In genomic region chr11:60931869-60932481, GRCm38 (mm10) we compare ENCODE assay signal across 8 mouse cellular contexts. TPM values are rescaled to one million over a fixed set of nuclear protein-coding genes. Genes with fewer than 3 reads are reported as not detected.
DNase-seq lines count a peak whose midpoint lies in the region; ATAC-seq and TF ChIP-seq lines count a peak whose summit lies in the region.

Gene Map2k3, plus strand, starts transcription at chr11:60932033.

- H3K36me3 ChIP-seq in hindbrain, embryonic 10.5 days, result peaks cover 16% of the 10 kb centered on the region; the same call in 1 of the 2 replicates
- H3K36me3 ChIP-seq in lung, postnatal 0 days (ENCODE audit: insufficient read depth, low read length), result no peaks in the 10 kb centered on the region

- peak within 1 kb of the TSS; percentile 77 for H3K9ac ChIP-seq in lung, postnatal 0 days (replicated peaks; ENCODE audit: low read depth)

- peaks cover 13% of the 10 kb centered on the region; the same call in 1 of the 2 replicates for H3K27me3 ChIP-seq in hindbrain, embryonic 10.5 days (ENCODE audit: insufficient read depth, poor library complexity, severe bottlenecking)
- no peaks in the 10 kb centered on the region for H3K27me3 ChIP-seq in lung, postnatal 0 days (replicated peaks; ENCODE audit: insufficient read depth, low read length)

- peak within 1 kb of the TSS; percentile 91 for H3K27ac ChIP-seq in hindbrain, embryonic 10.5 days
- H3K27ac ChIP-seq in lung, postnatal 0 days (ENCODE audit: low read length), result peak within 1 kb of the TSS; percentile 96

- H3K4me3 ChIP-seq in hindbrain, embryonic 10.5 days, result peak within 1 kb of the TSS; percentile 83
- H3K4me3 ChIP-seq in lung, postnatal 0 days (ENCODE audit: low read depth, low read length), result peak within 1 kb of the TSS; percentile 81

- peak within 1 kb of the TSS; percentile 78 for H3K4me2 ChIP-seq in lung, postnatal 0 days (replicated peaks; ENCODE audit: low read depth, low read length)

- no peak for TF ChIP-seq EP300 in lung, postnatal 0 days (IDR thresholded peaks at IDR 0.05)

- peaks cover 67% of the 10 kb centered on the region for H3K4me1 ChIP-seq in hindbrain, embryonic 10.5 days (replicated peaks)
- H3K4me1 ChIP-seq in lung, postnatal 0 days (ENCODE audit: insufficient read depth, low read depth, low read length), result peaks cover 44% of the 10 kb centered on the region

- no peaks in the 10 kb centered on the region for H3K9me3 ChIP-seq in hindbrain, embryonic 10.5 days
- no peaks in the 10 kb centered on the region for H3K9me3 ChIP-seq in lung, postnatal 0 days (ENCODE audit: low read length)

- peak; percentile 88 for ATAC-seq in frontal cortex, adult (ENCODE audit: low TSS enrichment)
- peak; percentile 91 for ATAC-seq in lung, postnatal 0 days

- DNase-seq in MEL-GATA-1-ER (ENCODE audit: extremely low read depth, low read depth), result peak; percentile 87
- peak; percentile 95 for DNase-seq in cerebellum, adult 8-10 months
- peak; percentile 94 for DNase-seq in hindbrain, embryonic 10.5 days (ENCODE audit: low spot score)
- DNase-seq in layer of hippocampus, adult 9-11 months, result peak; percentile 97
- DNase-seq in lung, postnatal 0 days (ENCODE audit: low spot score), result peak; percentile 100
- DNase-seq in ovary, postnatal 14 days (ENCODE audit: low spot score), result peak; percentile 89
- DNase-seq in thymus, postnatal 14 days, result peak; percentile 95

- WGBS in hindbrain, embryonic 10.5 days, result under 1% methylated on average over 59 of the region's 59 CpGs
- 4% methylated on average over 48 of the region's 59 CpGs for WGBS in lung, postnatal 0 days

- peak; percentile 33; the same call in 1 of the 2 replicates for TF ChIP-seq CTCF in lung, postnatal 0 days (IDR thresholded peaks at IDR 0.05)

RNA-seq across cellular contexts. Expression of gene Map2k3, which starts in this region (rescaled TPM):
- 55.9 and 67.5 TPM in 2 replicates for polyA plus RNA-seq in hindbrain, embryonic 10.5 days (2016; fragmentation: Nextera tagmentation; extraction: Ambion mirVana)
- 97.1 and 106 TPM in 2 replicates for polyA plus RNA-seq in lung, postnatal 0 days (2015; fragmentation: Nextera tagmentation; extraction: Ambion mirVana)

Comparison
In these comparisons a context has a peak if more than half of its experiments do, and no peak if none do; other contexts are left out.
1. Peak in every context shown above with its lines: DNase-seq, ATAC-seq, H3K4me3 ChIP-seq and H3K27ac ChIP-seq.